Mouse (Mus musculus) liver, postnatal 0 days (tissue): ENCODE measurements around the gene Olfr1396. TPM values are rescaled to one million over a fixed set of nuclear protein-coding genes. Genes with fewer than 3 reads are reported as not detected.
A peak's percentile ranks its signal among the peaks of the same experiment; 100 is the strongest.

ENCODE experiments used
- ATAC-seq: fragments of 200-750 bp; cut with Nextera tagmentation; 2 replicates; pipeline ENCODE4 v1.8.0; 2017; ENCODE audit warnings: mild to moderate bottlenecking, moderate library complexity
- DNase-seq: peaks from one replicate; pipeline ENCODE4 v3.0.0-alpha.2; 2016
- H3K27ac ChIP-seq: fragments of 300-500 bp; sonication (generic); 2 replicates; pipeline ENCODE4 v1.5.1; 2014; ENCODE audit warnings: antibody characterized with exemption, moderate library complexity, mild to moderate bottlenecking, low read depth
- H3K27me3 ChIP-seq: fragments of 300-500 bp; sonication (generic); 2 replicates; pipeline ENCODE4 v1.6.1; 2014; ENCODE audit warnings: low read length, control low read depth, mixed read lengths; ENCODE audit not compliant: insufficient read depth
- H3K36me3 ChIP-seq: fragments of 300-500 bp; sonication (generic); replicated peaks from 2 replicates; pipeline ENCODE4 v1.6.1; 2014; ENCODE audit warnings: mild to moderate bottlenecking, control low read depth, low read length, moderate library complexity, mixed read lengths; ENCODE audit not compliant: insufficient read depth
- H3K4me1 ChIP-seq: fragments of 300-500 bp; sonication (generic); 2 replicates; pipeline ENCODE4 v1.6.1; 2014; ENCODE audit warnings: antibody characterized with exemption, mild to moderate bottlenecking, control low read depth; ENCODE audit not compliant: insufficient read depth
- H3K4me2 ChIP-seq: fragments of 300-500 bp; sonication (generic); 2 replicates; pipeline ENCODE4 v1.6.1; 2014; ENCODE audit warnings: low read depth, mild to moderate bottlenecking, low read length, moderate library complexity, mixed read lengths
- H3K4me3 ChIP-seq: fragments of 300-500 bp; sonication (generic); 2 replicates; pipeline ENCODE4 v1.5.1; 2014; ENCODE audit warnings: low read depth, low read length
- H3K9ac ChIP-seq: fragments of 300-500 bp; sonication (generic); replicated peaks from 2 replicates; pipeline ENCODE4 v1.6.1; 2014; ENCODE audit warnings: mild to moderate bottlenecking, moderate library complexity
- H3K9me3 ChIP-seq: fragments of 300-500 bp; sonication (generic); 2 replicates; pipeline ENCODE4 v1.6.1; 2016; ENCODE audit warnings: mild to moderate bottlenecking, control low read depth, low read length, mixed read lengths
- CTCF ChIP-seq: sonication (generic); IDR thresholded peaks from 2 replicates; pipeline ENCODE4 v1.5.1; 2016; ENCODE audit warnings: antibody characterized with exemption, low read depth
- EP300 ChIP-seq: IDR thresholded peaks from 2 replicates; pipeline ENCODE4 v1.6.1; 2016; ENCODE audit warnings: antibody characterized with exemption, low read depth, mild to moderate bottlenecking
- WGBS: fragments of 180-500 bp; shearing (Covaris S2); extraction: QIAGEN DNeasy Blood & Tissue Kit; methylation state at CpG from one replicate; pipeline ENCODE4 v1.1.7; 2014; ENCODE audit not compliant: insufficient replicate concordance; 5-methylcytosine and 5-hydroxymethylcytosine counted together
- polyA plus RNA-seq: library from polyadenylated mRNA; unstranded; fragments of >200 nt; fragmentation: Nextera tagmentation; extraction: Ambion mirVana; gene quantifications from 2 replicates; pipeline ENCODE4 v1.2.1, GENCODE M21; 2015

Gene Olfr1396
- polyA plus RNA-seq, 1 experiment from 2014 or later = not detected

GRCm38 (mm10) chr11:49114158-49114557, 516 bp downstream of the Olfr1396 start:
- Histone ChIP-seq H3K9ac (no peak overlapping the region), H3K4me3 (no peak overlapping the region), H3K4me2 (no peak overlapping the region), H3K27me3 (no peaks in the 10 kb centered on the region), H3K4me1 (no peaks in the 10 kb centered on the region), H3K9me3 (no peaks in the 10 kb centered on the region), H3K27ac (no peak overlapping the region), H3K36me3 (no peaks in the 10 kb centered on the region)
- DNase-seq (no peak), ATAC-seq (no peak)
- WGBS = 24% methylated on average over 2 of the region's 2 CpGs
- TF ChIP-seq CTCF (no peak), EP300 (no peak)

- DNase-seq (no peak), ATAC-seq (no peak)
- no peak overlapping the region for H3K9ac ChIP-seq
- H3K9me3 ChIP-seq = no peaks in the 10 kb centered on the region
- H3K4me3 ChIP-seq = no peak overlapping the region
- H3K4me1 ChIP-seq = no peaks in the 10 kb centered on the region
- H3K27ac ChIP-seq = no peak overlapping the region
- no peak overlapping the region for H3K4me2 ChIP-seq
- no peaks in the 10 kb centered on the region for H3K36me3 ChIP-seq
- 75% methylated on average over 6 of the region's 6 CpGs for WGBS
- no peaks in the 10 kb centered on the region for H3K27me3 ChIP-seq
- TF ChIP-seq CTCF (no peak), EP300 (no peak)
Observed at GRCm38 (mm10) chr11:49112624-49113219, 2.0 kb downstream of the Olfr1396 start.

GRCm38 (mm10) chr11:49111000-49111399, 3.7 kb downstream of the Olfr1396 start:
- Histone ChIP-seq H3K36me3 (no peaks in the 10 kb centered on the region), H3K9me3 (no peaks in the 10 kb centered on the region), H3K4me1 (no peaks in the 10 kb centered on the region), H3K9ac (no peak overlapping the region), H3K27me3 (no peaks in the 10 kb centered on the region), H3K4me3 (no peak overlapping the region), H3K27ac (no peak overlapping the region), H3K4me2 (no peak overlapping the region)
- WGBS = 60% methylated on average over 1 of the region's 1 CpGs
- no peak for TF ChIP-seq CTCF
- no peak for TF ChIP-seq EP300
- no peak for DNase-seq
- ATAC-seq = no peak

- no peaks in the 10 kb centered on the region for H3K27me3 ChIP-seq
- no peak for ATAC-seq
Observed at GRCm38 (mm10) chr11:49108833-49109232, 5.8 kb downstream of the Olfr1396 start.

GRCm38 (mm10) chr11:49107650-49108537, 6.8 kb downstream of the Olfr1396 start:
- WGBS = 63% methylated on average over 10 of the region's 10 CpGs
- no peaks in the 10 kb centered on the region for H3K27me3 ChIP-seq
- no peak for ATAC-seq

More at GRCm38 (mm10) chr11:49108833-49109232, 5.8 kb downstream of the Olfr1396 start:
- 19% methylated on average over 1 of the region's 1 CpGs for WGBS
- H3K4me2 ChIP-seq = no peak overlapping the region
- TF ChIP-seq CTCF (peak; percentile 78), EP300 (no peak)
- DNase-seq = peak; percentile 61
- H3K27ac ChIP-seq = no peak overlapping the region
- H3K9ac ChIP-seq = no peak overlapping the region
- H3K9me3 ChIP-seq = no peaks in the 10 kb centered on the region
- H3K4me3 ChIP-seq = no peak overlapping the region
- no peaks in the 10 kb centered on the region for H3K4me1 ChIP-seq
- H3K36me3 ChIP-seq = no peaks in the 10 kb centered on the region

GRCm38 (mm10) chr11:49105752-49106151, 8.9 kb downstream of the Olfr1396 start:
- no peak overlapping the region for H3K4me3 ChIP-seq
- H3K9ac ChIP-seq = no peak overlapping the region
- H3K9me3 ChIP-seq = no peaks in the 10 kb centered on the region
- H3K27ac ChIP-seq = no peak overlapping the region
- H3K36me3 ChIP-seq = no peaks in the 10 kb centered on the region
- H3K27me3 ChIP-seq = no peaks in the 10 kb centered on the region
- peak; percentile 9; the same call in 1 of the 2 replicates for ATAC-seq
- TF ChIP-seq EP300 (0 out of 2 replicates have a peak, but pooled peaks have one; percentile 31), CTCF (no peak)
- DNase-seq = no peak
- H3K4me1 ChIP-seq = peaks cover 8% of the 10 kb centered on the region
- 72% methylated on average over 1 of the region's 1 CpGs for WGBS
- no peak overlapping the region for H3K4me2 ChIP-seq

More at GRCm38 (mm10) chr11:49107650-49108537, 6.8 kb downstream of the Olfr1396 start:
- Histone ChIP-seq H3K4me2 (no peak overlapping the region), H3K9me3 (no peaks in the 10 kb centered on the region), H3K9ac (no peak overlapping the region), H3K4me3 (no peak overlapping the region), H3K27ac (no peak overlapping the region), H3K4me1 (peaks cover 3% of the 10 kb centered on the region; the same call in 1 of the 2 replicates), H3K36me3 (no peaks in the 10 kb centered on the region)
- TF ChIP-seq CTCF (no peak), EP300 (no peak)
- no peak for DNase-seq
